Mouse (Mus musculus): Measurements from ENCODE around the gene Etnk1. TPM values are rescaled to one million over a fixed set of nuclear protein-coding genes. Genes with fewer than 3 reads are reported as not detected.
A peak's percentile ranks its signal among the peaks of the same experiment; 100 is the strongest.

The Etnk1 gene
- polyA plus RNA-seq, 1 experiment: 6.6 TPM

GRCm38 (mm10) chr6:143190838-143191476 lies 23.9 kb downstream of the Etnk1 start:
- H3K36me3 ChIP-seq (ENCODE audit: control insufficient read depth, insufficient read depth): peaks cover 20% of the 10 kb centered on the region
- H3K4me3 ChIP-seq: no peak overlapping the region
- H3K27me3 ChIP-seq (ENCODE audit: control insufficient read depth, insufficient read depth, insufficient read length): no peaks in the 10 kb centered on the region
- H3K79me2 ChIP-seq (ENCODE audit: control insufficient read depth, insufficient read depth): no peaks in the 10 kb centered on the region
- H3K4me2 ChIP-seq (ENCODE audit: low read depth): no peak overlapping the region
- no peak overlapping the region for H3ac ChIP-seq (ENCODE audit: control insufficient read depth, insufficient read length)
- TF ChIP-seq MYOD1 (IDR thresholded peaks at IDR 0.05; ENCODE audit: control insufficient read depth in 1 of 3, insufficient read length in 2 of 3, low read depth in 2 of 3) (no peak), TCF3 (IDR thresholded peaks at IDR 0.05; ENCODE audit: insufficient read length, low read depth) (no peak), MYOG (IDR thresholded peaks at IDR 0.05; ENCODE audit: control insufficient read depth in 1 of 3, insufficient read depth in 1 of 3, insufficient read length in 2 of 3, low read depth in 2 of 3) (no peak), MAX (IDR thresholded peaks at IDR 0.05; ENCODE audit: low read depth) (no peak), POLR2A (IDR thresholded peaks at IDR 0.05; ENCODE audit: insufficient read length, low read depth) (no peak), SRF (IDR thresholded peaks at IDR 0.05; ENCODE audit: control insufficient read depth, insufficient read length, low read depth) (no peak), REST (IDR thresholded peaks at IDR 0.05; ENCODE audit: insufficient read depth, insufficient read length) (no peak), CEBPB (IDR thresholded peaks at IDR 0.05; ENCODE audit: insufficient read depth, poor library complexity, severe bottlenecking) (no peak), E2F4 (IDR thresholded peaks at IDR 0.05; ENCODE audit: insufficient read depth) (no peak), TCF12 (IDR thresholded peaks at IDR 0.05; ENCODE audit: insufficient read depth, poor library complexity, severe bottlenecking) (no peak), POLR2AphosphoS2 (IDR thresholded peaks at IDR 0.05; ENCODE audit: insufficient read length, low read depth) (no peak), USF1 (IDR thresholded peaks at IDR 0.05; ENCODE audit: low read depth) (no peak)

- no peaks in the 10 kb centered on the region for H3K27me3 ChIP-seq (ENCODE audit: control insufficient read depth, insufficient read depth, insufficient read length)
- peaks cover 20% of the 10 kb centered on the region for H3K36me3 ChIP-seq (ENCODE audit: control insufficient read depth, insufficient read depth)
- no peaks in the 10 kb centered on the region for H3K79me2 ChIP-seq (ENCODE audit: control insufficient read depth, insufficient read depth)
- no peak overlapping the region for H3K4me2 ChIP-seq (ENCODE audit: low read depth)
- no peak overlapping the region for H3ac ChIP-seq (ENCODE audit: control insufficient read depth, insufficient read length)
- H3K4me3 ChIP-seq: no peak overlapping the region
- TF ChIP-seq POLR2AphosphoS2 (IDR thresholded peaks at IDR 0.05; ENCODE audit: insufficient read length, low read depth) (no peak), MYOG (IDR thresholded peaks at IDR 0.05; ENCODE audit: control insufficient read depth in 1 of 3, insufficient read depth in 1 of 3, insufficient read length in 2 of 3, low read depth in 2 of 3) (peak in 1 of 3 experiments; percentile 31), CEBPB (IDR thresholded peaks at IDR 0.05; ENCODE audit: insufficient read depth, poor library complexity, severe bottlenecking) (no peak), E2F4 (IDR thresholded peaks at IDR 0.05; ENCODE audit: insufficient read depth) (no peak)
Measured at GRCm38 (mm10) chr6:143191477-143192098, 24.6 kb downstream of the Etnk1 start.

- Histone ChIP-seq H3K4me2 (ENCODE audit: low read depth) (no peak overlapping the region), H3K36me3 (ENCODE audit: control insufficient read depth, insufficient read depth) (peaks cover 31% of the 10 kb centered on the region), H3K27me3 (ENCODE audit: control insufficient read depth, insufficient read depth, insufficient read length) (no peaks in the 10 kb centered on the region), H3ac (ENCODE audit: control insufficient read depth, insufficient read length) (no peak overlapping the region), H3K79me2 (ENCODE audit: control insufficient read depth, insufficient read depth) (no peaks in the 10 kb centered on the region), H3K4me3 (no peak overlapping the region)
- TF ChIP-seq POLR2AphosphoS2 (IDR thresholded peaks at IDR 0.05; ENCODE audit: insufficient read length, low read depth): no peak
- TF ChIP-seq TCF3 (IDR thresholded peaks at IDR 0.05; ENCODE audit: insufficient read length, low read depth): no peak
- TF ChIP-seq MAX (IDR thresholded peaks at IDR 0.05; ENCODE audit: low read depth): no peak
- no peak for TF ChIP-seq REST (IDR thresholded peaks at IDR 0.05; ENCODE audit: insufficient read depth, insufficient read length)
- no peak for TF ChIP-seq MYOG (IDR thresholded peaks at IDR 0.05; ENCODE audit: control insufficient read depth in 1 of 3, insufficient read depth in 1 of 3, insufficient read length in 2 of 3, low read depth in 2 of 3)
- no peak for TF ChIP-seq CEBPB (IDR thresholded peaks at IDR 0.05; ENCODE audit: insufficient read depth, poor library complexity, severe bottlenecking)
- TF ChIP-seq USF1 (IDR thresholded peaks at IDR 0.05; ENCODE audit: low read depth): no peak
- TF ChIP-seq E2F4 (IDR thresholded peaks at IDR 0.05; ENCODE audit: insufficient read depth): no peak
- no peak for TF ChIP-seq MYOD1 (IDR thresholded peaks at IDR 0.05; ENCODE audit: control insufficient read depth in 1 of 3, insufficient read length in 2 of 3, low read depth in 2 of 3)
- no peak for TF ChIP-seq POLR2A (IDR thresholded peaks at IDR 0.05; ENCODE audit: insufficient read length, low read depth)
- no peak for TF ChIP-seq SRF (IDR thresholded peaks at IDR 0.05; ENCODE audit: control insufficient read depth, insufficient read length, low read depth)
- no peak for TF ChIP-seq TCF12 (IDR thresholded peaks at IDR 0.05; ENCODE audit: insufficient read depth, poor library complexity, severe bottlenecking)
Measured at GRCm38 (mm10) chr6:143192709-143193108, 25.7 kb downstream of the Etnk1 start.

GRCm38 (mm10) chr6:143193166-143193565 lies 26.1 kb downstream of the Etnk1 start:
- H3K36me3 ChIP-seq (ENCODE audit: control insufficient read depth, insufficient read depth): peaks cover 32% of the 10 kb centered on the region
- no peak overlapping the region for H3ac ChIP-seq (ENCODE audit: control insufficient read depth, insufficient read length)
- H3K4me2 ChIP-seq (ENCODE audit: low read depth): no peak overlapping the region
- H3K27me3 ChIP-seq (ENCODE audit: control insufficient read depth, insufficient read depth, insufficient read length): no peaks in the 10 kb centered on the region
- TF ChIP-seq MAX (IDR thresholded peaks at IDR 0.05; ENCODE audit: low read depth): no peak
- TF ChIP-seq TCF12 (IDR thresholded peaks at IDR 0.05; ENCODE audit: insufficient read depth, poor library complexity, severe bottlenecking): no peak
- TF ChIP-seq REST (IDR thresholded peaks at IDR 0.05; ENCODE audit: insufficient read depth, insufficient read length): no peak
- no peak for TF ChIP-seq POLR2A (IDR thresholded peaks at IDR 0.05; ENCODE audit: insufficient read length, low read depth)
- no peak for TF ChIP-seq TCF3 (IDR thresholded peaks at IDR 0.05; ENCODE audit: insufficient read length, low read depth)
- H3K79me2 ChIP-seq (ENCODE audit: control insufficient read depth, insufficient read depth): no peaks in the 10 kb centered on the region
- no peak overlapping the region for H3K4me3 ChIP-seq

GRCm38 (mm10) chr6:143193641-143194040 lies 26.6 kb downstream of the Etnk1 start:
- Histone ChIP-seq H3K4me3 (no peak overlapping the region), H3K79me2 (ENCODE audit: control insufficient read depth, insufficient read depth) (no peaks in the 10 kb centered on the region), H3ac (ENCODE audit: control insufficient read depth, insufficient read length) (no peak overlapping the region), H3K4me2 (ENCODE audit: low read depth) (no peak overlapping the region), H3K27me3 (ENCODE audit: control insufficient read depth, insufficient read depth, insufficient read length) (no peaks in the 10 kb centered on the region), H3K36me3 (ENCODE audit: control insufficient read depth, insufficient read depth) (peaks cover 29% of the 10 kb centered on the region)
- TF ChIP-seq SRF (IDR thresholded peaks at IDR 0.05; ENCODE audit: control insufficient read depth, insufficient read length, low read depth): no peak
- no peak for TF ChIP-seq POLR2A (IDR thresholded peaks at IDR 0.05; ENCODE audit: insufficient read length, low read depth)
- TF ChIP-seq E2F4 (IDR thresholded peaks at IDR 0.05; ENCODE audit: insufficient read depth): no peak
- TF ChIP-seq REST (IDR thresholded peaks at IDR 0.05; ENCODE audit: insufficient read depth, insufficient read length): no peak
- no peak for TF ChIP-seq MYOG (IDR thresholded peaks at IDR 0.05; ENCODE audit: control insufficient read depth in 1 of 3, insufficient read depth in 1 of 3, insufficient read length in 2 of 3, low read depth in 2 of 3)
- TF ChIP-seq TCF12 (IDR thresholded peaks at IDR 0.05; ENCODE audit: insufficient read depth, poor library complexity, severe bottlenecking): no peak
- TF ChIP-seq MYOD1 (IDR thresholded peaks at IDR 0.05; ENCODE audit: control insufficient read depth in 1 of 3, insufficient read length in 2 of 3, low read depth in 2 of 3): no peak
